Mouse (Mus musculus) neural tube, postnatal 0 days (tissue): ENCODE measurements around the gene Gon4l. TPM values are rescaled to one million over a fixed set of nuclear protein-coding genes. Genes with fewer than 3 reads are reported as not detected.

Experiments
- polyA plus RNA-seq: library from polyadenylated mRNA; unstranded; fragments of >200 nt; fragmentation: Nextera tagmentation; extraction: Ambion mirVana; gene quantifications from 2 replicates; pipeline ENCODE4 v1.2.1, GENCODE M21; 2015

Gene Gon4l
- polyA plus RNA-seq = 7.9 and 9.9 TPM in 2 replicates

GRCm38 (mm10) chr3:88834951-88835491 is at the start of gene Gon4l:
TSS of gene Gon4l (plus strand) at chr3:88835231.

GRCm38 (mm10) chr3:88913511-88914383 is 78.7 kb downstream of the Gon4l start, which contains the start of gene Msto1:
TSS of gene Msto1 (minus strand) at chr3:88913999.

DNA sequence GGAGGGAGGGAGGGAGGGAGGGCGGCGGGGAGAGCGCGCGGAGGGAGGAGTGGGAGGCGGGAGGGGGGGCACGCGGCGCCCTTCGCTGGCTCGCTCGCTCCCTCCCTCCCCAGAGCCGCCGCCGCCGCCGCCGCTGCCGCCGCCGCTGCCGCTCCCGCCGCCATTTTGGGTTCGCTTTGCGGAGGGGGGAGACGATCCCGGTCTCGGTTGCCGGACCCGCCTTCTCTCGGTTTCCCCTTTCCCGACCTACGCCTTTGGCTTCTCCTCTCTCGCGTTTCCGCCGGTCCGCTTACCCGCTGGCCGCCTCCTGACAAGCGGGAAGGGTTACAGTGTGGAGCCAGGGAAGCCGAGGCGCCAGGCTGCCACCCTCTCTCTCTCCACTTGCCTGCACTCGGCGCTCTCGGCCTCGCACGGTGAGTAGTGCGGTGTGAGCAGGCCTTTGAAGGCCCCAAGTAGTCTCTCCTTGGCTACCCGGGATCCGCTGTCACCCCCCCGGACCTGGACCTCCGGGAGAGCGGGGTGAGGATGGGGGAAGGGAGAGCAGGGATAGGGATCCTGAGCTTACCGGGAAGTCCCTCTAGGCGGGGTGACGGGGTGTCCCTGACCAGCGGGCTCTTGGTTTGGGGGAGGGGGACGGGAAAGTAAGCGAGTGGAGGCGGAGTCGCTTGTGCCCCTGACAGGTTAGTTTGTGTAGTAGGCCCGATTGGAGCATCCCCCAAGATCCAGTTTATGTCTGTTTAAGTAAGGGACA is 115.7 kb downstream of the Gon4l start, which contains the start of the genes Ash1l and Dap3:
Ash1l (plus strand) TSS at position 47 of the 751 bp plus-strand sequence.
Dap3 (minus strand) TSS at position 606 of the 751 bp plus-strand sequence.

Other genes starting within 250 kb of the Gon4l start
- 53.1 and 58.9 TPM in 2 replicates for gene Arhgef2, start 229.3 kb upstream of the Gon4l start, polyA plus RNA-seq
- gene Rxfp4, start 182.1 kb upstream of the Gon4l start, polyA plus RNA-seq = not detected in 2 replicates
- gene Khdc4, start 149.4 kb upstream of the Gon4l start, polyA plus RNA-seq = 53.2 and 62.6 TPM in 2 replicates
- 71.7 and 73.6 TPM in 2 replicates for gene Rit1, start 118.4 kb upstream of the Gon4l start, polyA plus RNA-seq
- gene Syt11, start 60.1 kb upstream of the Gon4l start, polyA plus RNA-seq = 244 and 246 TPM in 2 replicates
- gene Msto1, start 78.8 kb downstream of the Gon4l start, polyA plus RNA-seq = 45.5 and 51.9 TPM in 2 replicates
- gene Ash1l, start 115.4 kb downstream of the Gon4l start, polyA plus RNA-seq = 15.8 and 17.1 TPM in 2 replicates
- 118 and 128 TPM in 2 replicates for gene Dap3, start 116.0 kb downstream of the Gon4l start, polyA plus RNA-seq